Mouse (Mus musculus) testis, adult 2 months (tissue): Measurements from ENCODE around the gene Trem2.

ENCODE experiments used
- CTCF ChIP-seq: fragments of 200-500 bp; IDR thresholded peaks from 2 replicates; pipeline ENCODE4 v1.5.1; 2012; ENCODE audit warnings: low read depth, mild to moderate bottlenecking, inconsistent platforms, low read length, moderate library complexity; ENCODE audit not compliant: control insufficient read depth, insufficient read depth, insufficient replicate concordance
- POLR2A ChIP-seq: fragments of 200-500 bp; IDR thresholded peaks from 2 replicates; pipeline ENCODE4 v1.6.1; 2012; ENCODE audit warnings: low read depth, mild to moderate bottlenecking, inconsistent platforms, low read length, moderate library complexity; ENCODE audit not compliant: control insufficient read depth

- TF ChIP-seq CTCF: no peak
- TF ChIP-seq POLR2A: no peak
These were observed 25.4 kb downstream of the Trem2 start for GRCm38 (mm10) chr17:48371621-48372020.
